Mouse (Mus musculus) MEL (cell line): ENCODE data around the gene Lonp2. TPM values are rescaled to one million over a fixed set of nuclear protein-coding genes. Genes with fewer than 3 reads are reported as not detected.

Experiments
- DNase-seq: peaks from one replicate; pipeline ENCODE4 v3.0.0; 2011; ENCODE audit warnings: low read depth, low spot score
- H3K27ac ChIP-seq: 2 replicates; pipeline ENCODE4 v1.5.1; 2012; ENCODE audit warnings: low read depth, mild to moderate bottlenecking, control low read depth, low read length, moderate library complexity; ENCODE audit not compliant: control insufficient read depth
- H3K27me3 ChIP-seq, 2 experiments: fragments of 150-350 bp in 1 of 2; sonication (generic) in 1 of 2; 2 replicates each; pipeline ENCODE4 v1.6.1; 2012; ENCODE audit warnings: low read length in 2 of 2, mild to moderate bottlenecking in 2 of 2, improper control_type of control experiment in 1 of 2, moderate library complexity in 1 of 2; ENCODE audit not compliant: insufficient read depth in 2 of 2, control insufficient read depth in 1 of 2
- H3K36me3 ChIP-seq, 2 experiments: 2 replicates each; pipeline ENCODE4 v1.6.1; 2012 to 2014; ENCODE audit warnings: low read length in 2 of 2, improper control_type of control experiment in 1 of 2, inconsistent platforms in 1 of 2, mild to moderate bottlenecking in 1 of 2; ENCODE audit not compliant: insufficient read depth in 2 of 2, control insufficient read depth in 1 of 2
- H3K4me1 ChIP-seq, 2 experiments: fragments of 150-350 bp in 1 of 2; sonication (generic) in 1 of 2; 2 replicates each; pipeline ENCODE4 v1.6.1; 2012; ENCODE audit warnings: low read length in 2 of 2, improper control_type of control experiment in 1 of 2, mild to moderate bottlenecking in 1 of 2; ENCODE audit not compliant: insufficient read depth in 2 of 2, control insufficient read depth in 1 of 2
- H3K4me3 ChIP-seq, 2 experiments: fragments of 150-350 bp in 1 of 2; sonication (generic) in 1 of 2; 2 replicates each; pipeline ENCODE4 v1.5.1; 2012; ENCODE audit warnings: low read depth in 2 of 2, low read length in 2 of 2, mild to moderate bottlenecking in 2 of 2, moderate library complexity in 2 of 2, control low read depth in 1 of 2, improper control_type of control experiment in 1 of 2; ENCODE audit not compliant: control insufficient read depth in 1 of 2, insufficient read depth in 1 of 2
- H3K79me2 ChIP-seq: 2 replicates; pipeline ENCODE4 v1.6.1; 2012; ENCODE audit warnings: mild to moderate bottlenecking, low read length, moderate library complexity; ENCODE audit not compliant: control insufficient read depth, poor library complexity, insufficient read depth
- H3K9ac ChIP-seq: 2 replicates; pipeline ENCODE4 v1.6.1; 2012; ENCODE audit warnings: low read depth, mild to moderate bottlenecking, control low read depth, low read length, moderate library complexity; ENCODE audit not compliant: control insufficient read depth, poor library complexity, severe bottlenecking
- H3K9me3 ChIP-seq: fragments of 150-350 bp; sonication (generic); replicated peaks from 2 replicates; pipeline ENCODE4 v1.6.1; 2012; ENCODE audit warnings: mild to moderate bottlenecking, low read length, improper control_type of control experiment, moderate library complexity; ENCODE audit not compliant: insufficient read depth
- BHLHE40 ChIP-seq: IDR thresholded peaks from 2 replicates; pipeline ENCODE4 v1.6.1; 2012; ENCODE audit warnings: low read depth, mild to moderate bottlenecking, inconsistent platforms, low read length, improper control_type of control experiment, borderline replicate concordance
- CHD1 ChIP-seq: IDR thresholded peaks from 2 replicates; pipeline ENCODE4 v1.6.1; 2012; ENCODE audit warnings: low read depth, mild to moderate bottlenecking, inconsistent platforms, low read length, improper control_type of control experiment
- CHD2 ChIP-seq: IDR thresholded peaks from 2 replicates; pipeline ENCODE4 v1.6.1; 2011; ENCODE audit warnings: low read length, improper control_type of control experiment
- E2F4 ChIP-seq: IDR thresholded peaks from 2 replicates; pipeline ENCODE4 v1.6.1; 2011; ENCODE audit warnings: low read depth, low read length, improper control_type of control experiment, borderline replicate concordance
- ELF1 ChIP-seq: IDR thresholded peaks from 2 replicates; pipeline ENCODE4 v1.6.1; 2014; ENCODE audit warnings: low read depth, mild to moderate bottlenecking, inconsistent platforms, low read length, improper control_type of control experiment, moderate library complexity
- ETS1 ChIP-seq: IDR thresholded peaks from 2 replicates; pipeline ENCODE4 v1.6.1; 2012; ENCODE audit warnings: low read depth, mild to moderate bottlenecking, inconsistent platforms, low read length, improper control_type of control experiment, moderate library complexity
- HCFC1 ChIP-seq: IDR thresholded peaks from 2 replicates; pipeline ENCODE4 v1.6.1; 2012; ENCODE audit warnings: low read depth, mild to moderate bottlenecking, inconsistent platforms, low read length, improper control_type of control experiment, moderate library complexity
- JUND ChIP-seq: IDR thresholded peaks from 2 replicates; pipeline ENCODE4 v1.6.1; 2011; ENCODE audit warnings: low read depth, mild to moderate bottlenecking, improper control_type of control experiment, low read length
- KAT2A ChIP-seq: conservative IDR thresholded peaks from 2 replicates; pipeline ENCODE4 v1.6.1; 2012; ENCODE audit warnings: low read depth, low read length, improper control_type of control experiment, inconsistent platforms
- MAZ ChIP-seq: IDR thresholded peaks from 2 replicates; pipeline ENCODE4 v1.6.1; 2012; ENCODE audit warnings: low read depth, mild to moderate bottlenecking, inconsistent platforms, low read length, improper control_type of control experiment
- MEF2A ChIP-seq: IDR thresholded peaks from 2 replicates; pipeline ENCODE4 v1.6.1; 2014; ENCODE audit warnings: low read depth, mild to moderate bottlenecking, inconsistent platforms, low read length, improper control_type of control experiment; ENCODE audit not compliant: poor library complexity, insufficient replicate concordance, severe bottlenecking; ENCODE audit errors: extremely low read depth
- MXI1 ChIP-seq: IDR thresholded peaks from 2 replicates; pipeline ENCODE4 v1.6.1; 2011; ENCODE audit warnings: mild to moderate bottlenecking, low read depth, low read length, improper control_type of control experiment
- MYC ChIP-seq: IDR thresholded peaks from 2 replicates; pipeline ENCODE4 v1.6.1; 2011; ENCODE audit warnings: low read depth, mild to moderate bottlenecking, low read length, improper control_type of control experiment, moderate library complexity
- POLR2A ChIP-seq, 2 experiments: IDR thresholded peaks; 2 replicates each; pipeline ENCODE4 v1.6.1; 2011 to 2012; ENCODE audit warnings: low read length in 2 of 2, mild to moderate bottlenecking in 2 of 2, control low read depth in 1 of 2, improper control_type of control experiment in 1 of 2, low read depth in 1 of 2, moderate library complexity in 1 of 2; ENCODE audit not compliant: control insufficient read depth in 1 of 2, insufficient read depth in 1 of 2, poor library complexity in 1 of 2
- POLR2AphosphoS5 ChIP-seq: IDR thresholded peaks from 2 replicates; pipeline ENCODE4 v1.6.1; 2012; ENCODE audit warnings: low read depth, borderline replicate concordance, mild to moderate bottlenecking, inconsistent platforms, low read length, moderate library complexity, mixed read lengths
- RAD21 ChIP-seq: IDR thresholded peaks from 2 replicates; pipeline ENCODE4 v1.6.1; 2011; ENCODE audit warnings: mild to moderate bottlenecking, low read depth, low read length, improper control_type of control experiment
- SIN3A ChIP-seq: IDR thresholded peaks from 2 replicates; pipeline ENCODE4 v1.6.1; 2012; ENCODE audit warnings: low read length, improper control_type of control experiment, inconsistent platforms
- TAL1 ChIP-seq: IDR thresholded peaks from 2 replicates; pipeline ENCODE4 v1.6.1; 2012; ENCODE audit warnings: mild to moderate bottlenecking, inconsistent platforms, low read length, moderate library complexity, mixed read lengths
- TCF12 ChIP-seq: IDR thresholded peaks from 2 replicates; pipeline ENCODE4 v1.6.1; 2014; ENCODE audit warnings: low read depth, mild to moderate bottlenecking, inconsistent platforms, low read length, improper control_type of control experiment, moderate library complexity
- UBTF ChIP-seq: IDR thresholded peaks from 2 replicates; pipeline ENCODE4 v1.6.1; 2012; ENCODE audit warnings: low read depth, mild to moderate bottlenecking, inconsistent platforms, low read length, improper control_type of control experiment, moderate library complexity, borderline replicate concordance; ENCODE audit not compliant: insufficient read depth
- USF2 ChIP-seq, 2 experiments: IDR thresholded peaks; 2 replicates each; pipeline ENCODE4 v1.6.1; 2011 to 2012; ENCODE audit warnings: improper control_type of control experiment in 2 of 2, low read length in 2 of 2, borderline replicate concordance in 1 of 2, inconsistent platforms in 1 of 2, low read depth in 1 of 2, mild to moderate bottlenecking in 1 of 2; ENCODE audit not compliant: insufficient read depth in 1 of 2
- ZC3H11A ChIP-seq: IDR thresholded peaks from 2 replicates; pipeline ENCODE4 v1.6.1; 2012; ENCODE audit warnings: low read depth, mild to moderate bottlenecking, inconsistent platforms, low read length, improper control_type of control experiment
- ZKSCAN1 ChIP-seq: IDR thresholded peaks from 2 replicates; pipeline ENCODE4 v1.6.1; 2012; ENCODE audit warnings: low read depth, mild to moderate bottlenecking, inconsistent platforms, low read length, improper control_type of control experiment, moderate library complexity
- ZMIZ1 ChIP-seq: IDR thresholded peaks from 2 replicates; pipeline ENCODE4 v1.6.1; 2012; ENCODE audit warnings: low read depth, mild to moderate bottlenecking, inconsistent platforms, low read length, improper control_type of control experiment, moderate library complexity
- ZNF384 ChIP-seq: IDR thresholded peaks from 2 replicates; pipeline ENCODE4 v1.6.1; 2012; ENCODE audit warnings: low read depth, mild to moderate bottlenecking, inconsistent platforms, low read length, improper control_type of control experiment
- polyA plus RNA-seq, 2 experiments: library from polyadenylated mRNA; stranded (reverse) in 1 of 2; unstranded in 1 of 2; fragments of >175 nt in 1 of 2; fragments of >200 nt in 1 of 2; gene quantifications; 2 replicates each; pipeline versions ENCODE4 v1.2.1 to v1.2.4; 2012; ENCODE audit warnings: low replicate concordance in 2 of 2, low read depth in 1 of 2; ENCODE audit not compliant: insufficient read length in 2 of 2, insufficient read depth in 1 of 2, missing spikeins in 1 of 2
- total RNA-seq: library from RNA; depleted of rRNA; stranded (reverse); fragments of 300-350 nt; gene quantifications from 2 replicates; pipeline ENCODE4 v1.2.3, GENCODE M21; 2012

Gene Lonp2
- total and polyA plus RNA-seq, 3 experiments = 26.6 to 31.2 TPM; not detected in 1

GRCm38 (mm10) chr8:86718332-86718994 lies 94.6 kb downstream of the Lonp2 start:
- Histone ChIP-seq H3K27ac (no peak overlapping the region), H3K4me3 (no peak overlapping the region), H3K36me3 (peaks cover 0 to 7% of the 10 kb centered on the region in 2 experiments; a peak in 2 of 4 replicates), H3K9ac (no peak overlapping the region)
- no peak for DNase-seq
- TF ChIP-seq SIN3A (no peak), MAZ (no peak), ZMIZ1 (no peak), HCFC1 (no peak), ZNF384 (no peak), CHD2 (no peak), KAT2A (no peak), UBTF (no peak), ZKSCAN1 (no peak), USF2 (IDR thresholded peaks at IDR 0.05; ENCODE audit: borderline replicate concordance in 1 of 2, insufficient read depth in 1 of 2, low read depth in 1 of 2, low read length in 2 of 2) (no peak), MEF2A (no peak), POLR2A (IDR thresholded peaks at IDR 0.05; ENCODE audit: control insufficient read depth in 1 of 2, insufficient read depth in 1 of 2, low read depth in 1 of 2, low read length in 2 of 2, poor library complexity in 1 of 2) (no peak), POLR2AphosphoS5 (no peak)
- TF ChIP-seq, all 39 proteins: peak for 0
- no peaks in the 10 kb centered on the region for H3K79me2 ChIP-seq
- no peaks in the 10 kb centered on the region for H3K4me1 ChIP-seq
- no peaks in the 10 kb centered on the region for H3K9me3 ChIP-seq
- no peaks in the 10 kb centered on the region for H3K27me3 ChIP-seq

DNA sequence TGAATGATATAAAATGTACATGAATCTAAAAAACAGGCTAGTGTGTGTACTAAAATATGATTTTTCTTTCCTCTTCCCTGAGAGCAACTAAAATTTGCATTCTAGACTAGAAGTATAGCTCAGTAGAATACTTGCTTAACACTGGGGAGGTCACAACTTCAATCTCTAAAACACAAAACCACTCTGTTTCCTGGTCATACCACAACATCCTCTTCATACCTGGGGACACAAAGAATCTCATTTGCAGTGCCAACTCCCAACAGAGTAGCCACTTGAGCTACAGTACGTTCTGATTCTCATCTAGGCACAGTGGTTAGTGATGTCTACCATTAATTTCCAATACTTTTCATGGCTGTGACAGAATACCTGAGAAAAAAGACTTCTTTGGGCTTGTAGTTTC lies 95.5 kb downstream of the Lonp2 start:
- Histone ChIP-seq H3K36me3 (peaks cover 0 to 4% of the 10 kb centered on the region in 2 experiments; a peak in 1 of 4 replicates), H3K27ac (no peak overlapping the region), H3K4me1 (no peaks in the 10 kb centered on the region), H3K9me3 (no peaks in the 10 kb centered on the region), H3K9ac (no peak overlapping the region), H3K79me2 (no peaks in the 10 kb centered on the region), H3K27me3 (no peaks in the 10 kb centered on the region), H3K4me3 (no peak overlapping the region)
- DNase-seq = no peak
- TF ChIP-seq ZC3H11A = no peak
- no peak for TF ChIP-seq MXI1
- TF ChIP-seq RAD21 = no peak
- TF ChIP-seq E2F4 = no peak
- no peak for TF ChIP-seq MEF2A
- no peak for TF ChIP-seq TCF12
- TF ChIP-seq ETS1 = no peak
- no peak for TF ChIP-seq CHD2
- TF ChIP-seq MYC = no peak
- TF ChIP-seq ELF1 = no peak
- no peak for TF ChIP-seq BHLHE40
- no peak for TF ChIP-seq TAL1
- no peak for TF ChIP-seq CHD1
- no peak for TF ChIP-seq USF2 (IDR thresholded peaks at IDR 0.05; ENCODE audit: borderline replicate concordance in 1 of 2, insufficient read depth in 1 of 2, low read depth in 1 of 2, low read length in 2 of 2)
- no peak for TF ChIP-seq JUND
- TF ChIP-seq ZKSCAN1 = no peak
- TF ChIP-seq POLR2AphosphoS5 = no peak
- TF ChIP-seq UBTF = no peak
